Mouse (Mus musculus) megakaryocyte progenitor cell, adult 5-6 weeks (primary cell): ENCODE data around the gene Syngr4. TPM values are rescaled to one million over a fixed set of nuclear protein-coding genes. Genes with fewer than 3 reads are reported as not detected.
"Not testable (repeated sequence)": the region's sequence is repeated elsewhere in the genome, so short reads cannot be mapped to it uniquely, and the experiment has no call there.

Experiments used
- ATAC-seq: replicated peaks from 2 replicates; pipeline ENCODE4 v1.8.0; 2016; ENCODE audit warnings: mild to moderate bottlenecking, moderate TSS enrichment, inconsistent platforms; ENCODE audit not compliant: poor library complexity
- total RNA-seq, 2 experiments: library from RNA; stranded (forward) in 1 of 2; stranded (reverse) in 1 of 2; fragments of 157-497, 149-512 nt in 1 of 2; fragments of 200-1000 nt in 1 of 2; gene quantifications; 2 replicates each; pipeline versions ENCODE4 v1.2.3 to v1.2.4; 2015 to 2017

The Syngr4 gene
- total RNA-seq, 2 experiments from 2014 or later, result 1.3 TPM; not detected in 1

GRCm38 (mm10) chr7:45916056-45917003, 19.8 kb upstream of the Syngr4 start:
- ATAC-seq, result peak; percentile 71

- ATAC-seq, result no peak
Measured at GRCm38 (mm10) chr7:45915011-45915410, 18.5 kb upstream of the Syngr4 start.

- no peak for ATAC-seq
Measured at GRCm38 (mm10) chr7:45914067-45914466, 17.6 kb upstream of the Syngr4 start.

- ATAC-seq, result no peak
Measured at GRCm38 (mm10) chr7:45909145-45909544, 12.6 kb upstream of the Syngr4 start.

GRCm38 (mm10) chr7:45908384-45908783, 11.9 kb upstream of the Syngr4 start:
- peak; percentile 50 for ATAC-seq

GRCm38 (mm10) chr7:45906622-45907021, 10.1 kb upstream of the Syngr4 start:
- no peak for ATAC-seq

GRCm38 (mm10) chr7:45902481-45903002, 6.0 kb upstream of the Syngr4 start:
- ATAC-seq, result no peak

- peak; percentile 69 for ATAC-seq
Measured at GRCm38 (mm10) chr7:45901562-45901961, 5.0 kb upstream of the Syngr4 start.

- not testable (repeated sequence) for ATAC-seq
Measured at GRCm38 (mm10) chr7:45898125-45898524, 1.6 kb upstream of the Syngr4 start.

GRCm38 (mm10) chr7:45897258-45897757, 794 bp upstream of the Syngr4 start:
- ATAC-seq, result peak; percentile 33

- no peak for ATAC-seq
Measured at GRCm38 (mm10) chr7:45895931-45896516, 490 bp downstream of the Syngr4 start.

- ATAC-seq, result no peak
Measured at GRCm38 (mm10) chr7:45892651-45893050, 3.9 kb downstream of the Syngr4 start.

GRCm38 (mm10) chr7:45887246-45887645, 9.3 kb downstream of the Syngr4 start:
- ATAC-seq, result 0 out of 2 replicates have a peak, but pooled peaks have one; percentile 31

GRCm38 (mm10) chr7:45881011-45881410, 15.5 kb downstream of the Syngr4 start:
- no peak for ATAC-seq

GRCm38 (mm10) chr7:45880531-45880930, 16.0 kb downstream of the Syngr4 start:
- ATAC-seq, result no peak

- not testable (repeated sequence) for ATAC-seq
Measured at GRCm38 (mm10) chr7:45878278-45878677, 18.2 kb downstream of the Syngr4 start, which contains the start of gene Grin2d. Gene Grin2d, minus strand, starts transcription at chr7:45878378.

GRCm38 (mm10) chr7:45876895-45877294, 19.6 kb downstream of the Syngr4 start:
- ATAC-seq, result no peak

- ATAC-seq, result peak; percentile 59
Measured at GRCm38 (mm10) chr7:45873061-45873947, 23.2 kb downstream of the Syngr4 start.

- ATAC-seq, result peak; percentile 89
Measured at GRCm38 (mm10) chr7:45872624-45873023, 23.9 kb downstream of the Syngr4 start, which contains the start of gene Kdelr1. Gene Kdelr1, plus strand, starts transcription at chr7:45872772.

- no peak for ATAC-seq
Measured at GRCm38 (mm10) chr7:45870282-45871058, 26.0 kb downstream of the Syngr4 start.
